Mouse (Mus musculus) lung, adult 2 months (tissue): Measurements from ENCODE around the gene Gm4707. TPM values are rescaled to one million over a fixed set of nuclear protein-coding genes. Genes with fewer than 3 reads are reported as not detected.
"Not testable (repeated sequence)": the region's sequence is repeated elsewhere in the genome, so short reads cannot be mapped to it uniquely, and the experiment has no call there.

ENCODE experiments used
- DNase-seq: peaks from one replicate; pipeline ENCODE4 v3.0.0; 2022
- H3K4me1 ChIP-seq: fragments of 200-500 bp; 2 replicates; pipeline ENCODE4 v1.6.1; 2011; ENCODE audit warnings: low read length; ENCODE audit not compliant: control insufficient read depth, insufficient read depth
- H3K4me3 ChIP-seq: fragments of 200-500 bp; replicated peaks from 2 replicates; pipeline ENCODE3; 2011; ENCODE audit warnings: low read depth, mild to moderate bottlenecking, control low read depth, low read length; ENCODE audit errors: extremely low read depth
- CTCF ChIP-seq: fragments of 200-500 bp; IDR thresholded peaks from 2 replicates; pipeline ENCODE4 v1.5.1; 2011; ENCODE audit warnings: mild to moderate bottlenecking, low read length, control low read depth; ENCODE audit not compliant: insufficient read depth
- POLR2A ChIP-seq: fragments of 200-500 bp; IDR thresholded peaks from 2 replicates; pipeline ENCODE4 v1.6.1; 2011; ENCODE audit warnings: low read depth, mild to moderate bottlenecking, control low read depth, low read length, borderline replicate concordance; ENCODE audit errors: extremely low read depth
- WGBS: fragments of 180-500 bp; shearing (Covaris S2); methylation state at CpG from one replicate; pipeline ENCODE4 v1.1.7; 2018; 5-methylcytosine and 5-hydroxymethylcytosine counted together
- polyA plus RNA-seq: library from polyadenylated mRNA; depleted of rRNA; stranded (reverse); fragments of >200 nt; gene quantifications from 2 replicates; pipeline ENCODE4 v1.2.3, GENCODE M21; 2012; rRNA removed

Gene Gm4707
- polyA plus RNA-seq, 1 experiment: 0.53 TPM

GRCm38 (mm10) chr17:71445191-71445590 is 14.5 kb downstream of the Gm4707 start:
- 90% methylated on average over 6 of the region's 6 CpGs for WGBS
- Histone ChIP-seq H3K4me1 (no peaks in the 10 kb centered on the region), H3K4me3 (no peak overlapping the region)
- no peak for TF ChIP-seq CTCF
- no peak for TF ChIP-seq POLR2A
- DNase-seq: no peak

- H3K4me3 ChIP-seq: no peak overlapping the region
- H3K4me1 ChIP-seq: no peaks in the 10 kb centered on the region
- no peak for DNase-seq
- TF ChIP-seq POLR2A: no peak
- no peak for TF ChIP-seq CTCF
- WGBS: 81% methylated on average over 2 of the region's 2 CpGs
These were observed 15.0 kb downstream of the Gm4707 start for GRCm38 (mm10) chr17:71444718-71445117.

- DNase-seq: no peak
- TF ChIP-seq CTCF: no peak
- Histone ChIP-seq H3K4me1 (no peaks in the 10 kb centered on the region), H3K4me3 (no peak overlapping the region)
- 88% methylated on average over 3 of the region's 3 CpGs for WGBS
These were observed 15.6 kb downstream of the Gm4707 start for GRCm38 (mm10) chr17:71444126-71444525.

DNA sequence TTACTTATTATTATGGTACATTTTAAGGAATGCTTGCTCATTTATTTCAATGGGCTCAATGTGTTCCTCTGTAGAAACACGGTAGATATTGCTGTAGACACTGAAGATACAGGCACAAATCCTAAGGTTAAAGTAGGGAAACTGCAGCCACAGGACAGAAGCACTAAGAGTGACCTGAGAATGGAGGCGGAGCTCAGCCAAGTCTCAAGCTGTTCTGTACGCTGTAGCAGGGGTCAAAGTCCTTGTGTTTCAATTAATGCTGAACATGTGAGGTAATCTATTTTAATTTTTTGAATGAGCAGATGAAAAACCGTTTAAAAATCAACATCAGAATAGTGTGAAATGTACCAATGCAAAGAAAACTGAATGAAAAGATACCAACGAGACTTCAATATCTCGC is 16.4 kb downstream of the Gm4707 start:
- WGBS: 91% methylated on average over 6 of the region's 6 CpGs
- TF ChIP-seq POLR2A (no peak), CTCF (no peak)
- no peak for DNase-seq
- no peaks in the 10 kb centered on the region for H3K4me1 ChIP-seq
- no peak overlapping the region for H3K4me3 ChIP-seq

DNA sequence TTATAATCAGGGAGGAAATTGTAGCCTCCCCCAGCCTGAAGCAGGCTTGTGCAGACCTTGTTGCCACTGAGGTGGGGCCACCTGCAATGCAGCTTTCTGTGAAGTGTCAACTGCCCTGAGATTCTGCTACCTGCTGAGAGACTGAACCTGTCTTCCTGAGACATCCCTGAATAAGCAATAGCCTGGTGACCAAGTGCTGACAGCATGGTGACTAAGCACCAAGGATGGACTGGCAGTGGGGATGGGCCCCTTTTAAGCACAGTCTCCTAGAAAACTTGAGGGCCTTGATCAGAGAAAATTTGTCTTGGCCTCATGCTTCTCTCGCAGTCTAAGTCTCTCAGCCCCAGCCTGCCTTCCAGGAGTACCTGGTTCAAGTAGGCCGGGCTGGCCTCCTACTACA is 37.2 kb downstream of the Gm4707 start:
- H3K4me1 ChIP-seq, DNase-seq, H3K4me3 ChIP-seq: not testable (repeated sequence)
- 100% methylated on average over 2 of the region's 2 CpGs for WGBS

DNA sequence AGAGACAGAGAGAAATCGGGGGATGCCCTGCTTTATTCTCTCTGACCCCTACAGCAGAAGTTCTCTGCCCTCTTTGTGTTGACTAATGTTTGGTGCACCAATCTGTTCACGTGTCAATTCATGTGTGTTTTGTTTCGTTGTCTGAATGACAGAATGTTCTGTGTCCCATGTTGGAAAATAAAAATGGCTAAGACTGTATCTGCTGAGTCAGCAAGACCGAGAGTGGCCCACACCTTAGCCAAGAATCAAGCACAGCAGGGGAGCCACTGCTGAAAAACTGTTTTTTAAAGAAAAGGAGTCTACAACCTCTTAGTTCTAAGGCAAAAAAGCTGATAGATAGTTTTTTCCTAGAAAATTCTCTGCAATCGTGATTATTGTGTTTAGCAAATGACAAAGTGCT is 40.3 kb downstream of the Gm4707 start:
- H3K4me1 ChIP-seq, DNase-seq, H3K4me3 ChIP-seq: not testable (repeated sequence)
- 91% methylated on average over 5 of the region's 5 CpGs for WGBS

- H3K4me3 ChIP-seq: no peak overlapping the region
- TF ChIP-seq POLR2A (no peak), CTCF (no peak)
- H3K4me1 ChIP-seq: no peaks in the 10 kb centered on the region
- 93% methylated on average over 1 of the region's 1 CpGs for WGBS
- DNase-seq: no peak
These were observed 42.7 kb downstream of the Gm4707 start for GRCm38 (mm10) chr17:71417008-71417407.

Other genes starting within 250 kb of the Gm4707 start
- gene Emilin2, start 147.9 kb downstream of the Gm4707 start, polyA plus RNA-seq: 17.3 and 18.7 TPM in 2 replicates
- 6.9 and 8.3 TPM in 2 replicates for gene Smchd1, start 15.4 kb upstream of the Gm4707 start, polyA plus RNA-seq
- 0.12 and 0.14 TPM in 2 replicates for gene Ndc80, start 66.9 kb upstream of the Gm4707 start, polyA plus RNA-seq
- 0.12 TPM in 1 of 2 replicates, not detected in the other for gene Spdya, start 92.1 kb upstream of the Gm4707 start, polyA plus RNA-seq
- 5.3 and 8.8 TPM in 2 replicates for gene Wdr43, start 156.0 kb upstream of the Gm4707 start, polyA plus RNA-seq
- gene Togaram2, start 213.3 kb upstream of the Gm4707 start, polyA plus RNA-seq: 17.8 and 18.1 TPM in 2 replicates